Mouse (Mus musculus): ENCODE results near the gene Krt73.

Krt73 gene

GRCm38 (mm10) chr15:101802296-101802835 lies at the start of gene Krt73:
TSS of gene Krt73 (minus strand) at chr15:101802346.
- DNase-seq (ENCODE audit: low spot score): no peak

GRCm38 (mm10) chr15:101850694-101851093 lies 48.5 kb upstream of the Krt73 start, which contains the start of gene Krt1:
TSS of gene Krt1 (minus strand) at chr15:101850794.
- DNase-seq (ENCODE audit: low spot score): no peak

GRCm38 (mm10) chr15:101845971-101846403 lies 43.8 kb upstream of the Krt73 start:
- peak; percentile 7 for DNase-seq (ENCODE audit: low spot score)

- no peak for DNase-seq (ENCODE audit: low spot score)
These were observed 41.0 kb upstream of the Krt73 start for GRCm38 (mm10) chr15:101843192-101843591.

GRCm38 (mm10) chr15:101834784-101835328 lies 32.7 kb upstream of the Krt73 start:
- DNase-seq (ENCODE audit: low spot score): no peak

GRCm38 (mm10) chr15:101833131-101833530 lies 31.0 kb upstream of the Krt73 start:
- no peak for DNase-seq (ENCODE audit: low spot score)

GRCm38 (mm10) chr15:101829441-101829840 lies 27.3 kb upstream of the Krt73 start:
- no peak for DNase-seq (ENCODE audit: low spot score)

- no peak for DNase-seq (ENCODE audit: low spot score)
These were observed 19.6 kb upstream of the Krt73 start for GRCm38 (mm10) chr15:101821786-101822185.

- no peak for DNase-seq (ENCODE audit: low spot score)
These were observed 15.7 kb upstream of the Krt73 start, which contains the start of gene Krt2 for GRCm38 (mm10) chr15:101817875-101818274. TSS of gene Krt2 (minus strand) at chr15:101818169.

- DNase-seq (ENCODE audit: low spot score): no peak
These were observed 1.1 kb upstream of the Krt73 start for GRCm38 (mm10) chr15:101803052-101803822.

GRCm38 (mm10) chr15:101790867-101791266 lies 11.3 kb downstream of the Krt73 start:
- DNase-seq (ENCODE audit: low spot score): no peak

GRCm38 (mm10) chr15:101786360-101786759 lies 15.8 kb downstream of the Krt73 start, which contains the start of gene Krt72:
TSS of gene Krt72 (minus strand) at chr15:101786460.
- no peak for DNase-seq (ENCODE audit: low spot score)

GRCm38 (mm10) chr15:101773420-101773819 lies 28.7 kb downstream of the Krt73 start:
- DNase-seq (ENCODE audit: low spot score): no peak

- DNase-seq (ENCODE audit: low spot score): peak; percentile 64
These were observed 29.4 kb downstream of the Krt73 start for GRCm38 (mm10) chr15:101772711-101773081.

GRCm38 (mm10) chr15:101772080-101772710 lies 30.0 kb downstream of the Krt73 start:
- DNase-seq (ENCODE audit: low spot score): no peak

- no peak for DNase-seq (ENCODE audit: low spot score)
These were observed 31.9 kb downstream of the Krt73 start for GRCm38 (mm10) chr15:101770226-101770625.
